Mouse (Mus musculus) testis, adult 2 months (tissue): ENCODE data around the gene B3gnt2.

Experiments used
- CTCF ChIP-seq: fragments of 200-500 bp; IDR thresholded peaks from 2 replicates; pipeline ENCODE4 v1.5.1; 2012; ENCODE audit warnings: low read depth, mild to moderate bottlenecking, inconsistent platforms, low read length, moderate library complexity; ENCODE audit not compliant: control insufficient read depth, insufficient read depth, insufficient replicate concordance
- POLR2A ChIP-seq: fragments of 200-500 bp; IDR thresholded peaks from 2 replicates; pipeline ENCODE4 v1.6.1; 2012; ENCODE audit warnings: low read depth, mild to moderate bottlenecking, inconsistent platforms, low read length, moderate library complexity; ENCODE audit not compliant: control insufficient read depth

- TF ChIP-seq CTCF (no peak), POLR2A (no peak)
Observed at GRCm38 (mm10) chr11:22818371-22818770, 42.4 kb downstream of the B3gnt2 start.
